ENCODE assay signal across 16 mouse cellular contexts in the genomic region with DNA sequence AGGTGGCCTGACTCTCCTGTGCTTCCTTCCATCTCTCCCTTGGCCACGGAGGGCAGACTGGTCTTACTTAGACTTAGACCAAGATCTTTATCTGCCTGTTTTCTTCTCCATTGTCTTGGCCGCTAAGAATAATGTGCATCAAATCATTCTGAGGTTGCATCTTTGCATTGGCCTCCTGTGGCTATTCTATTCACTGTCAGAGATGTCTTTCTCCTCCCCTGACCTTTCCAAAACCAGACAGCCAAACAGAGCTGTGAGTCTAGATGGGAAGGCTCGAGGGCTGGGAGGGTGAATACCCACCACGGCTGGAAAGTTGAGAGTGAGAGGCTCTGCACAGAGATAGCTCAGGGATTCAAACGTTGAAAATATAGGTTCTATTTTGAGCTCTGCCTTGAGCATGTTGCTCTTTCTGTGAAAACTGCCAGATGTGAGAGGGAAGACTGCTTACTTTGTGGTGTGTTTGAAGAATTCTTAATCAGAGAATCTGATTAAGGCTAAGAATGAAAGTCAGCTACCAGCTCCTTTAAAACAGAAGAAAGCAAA.
DNase-seq lines count a peak whose midpoint lies in the region; ATAC-seq lines count a peak whose summit lies in the region.
"Had no signal": no experiment of that assay in that cellular context is flagged by ENCODE, and none has a peak within 500 bp of the region (broad histone marks: within the 10 kb centered on the region; RNA-seq: fewer than 3 reads in every experiment).

No protein-coding gene starts in this region.

- H3K27me3 ChIP-seq in forebrain, embryonic 15.5 days: no peaks in the 10 kb centered on the region
- no peaks in the 10 kb centered on the region for H3K27me3 ChIP-seq in forebrain, embryonic 14.5 days (replicated peaks; ENCODE audit: control insufficient read depth, insufficient read depth, low read length)
- H3K27me3 ChIP-seq in heart, embryonic 13.5 days (replicated peaks): no peaks in the 10 kb centered on the region
- no peaks in the 10 kb centered on the region for H3K27me3 ChIP-seq in hindbrain, embryonic 13.5 days
- H3K27me3 ChIP-seq in hindbrain, embryonic 16.5 days (replicated peaks; ENCODE audit: control insufficient read depth, insufficient read depth, low read length): no peaks in the 10 kb centered on the region
- no peaks in the 10 kb centered on the region for H3K27me3 ChIP-seq in hindbrain, embryonic 14.5 days (ENCODE audit: control insufficient read depth, insufficient read depth, low read length)
- H3K27me3 ChIP-seq: intestine, embryonic 15.5 days; lung, embryonic 15.5 days had no signal

- no peak overlapping the region for H3K9ac ChIP-seq in forebrain, embryonic 15.5 days (replicated peaks)
- H3K9ac ChIP-seq in forebrain, embryonic 14.5 days (ENCODE audit: low read length): no peak overlapping the region
- peak overlapping the region; percentile 50 for H3K9ac ChIP-seq in heart, embryonic 13.5 days
- no peak overlapping the region for H3K9ac ChIP-seq in hindbrain, embryonic 13.5 days
- no peak overlapping the region for H3K9ac ChIP-seq in hindbrain, embryonic 16.5 days (ENCODE audit: low read depth, low read length)
- H3K9ac ChIP-seq in hindbrain, embryonic 14.5 days: no peak overlapping the region
- H3K9ac ChIP-seq: intestine, embryonic 15.5 days; liver, embryonic 14.5 days; lung, embryonic 15.5 days had no signal

- no peaks in the 10 kb centered on the region for H3K9me3 ChIP-seq in forebrain, embryonic 15.5 days
- no peaks in the 10 kb centered on the region for H3K9me3 ChIP-seq in forebrain, embryonic 14.5 days (replicated peaks; ENCODE audit: control insufficient read depth, low read length)
- H3K9me3 ChIP-seq in heart, embryonic 13.5 days: no peaks in the 10 kb centered on the region
- H3K9me3 ChIP-seq in hindbrain, embryonic 13.5 days: no peaks in the 10 kb centered on the region
- H3K9me3 ChIP-seq in hindbrain, embryonic 16.5 days (ENCODE audit: control insufficient read depth, low read length): no peaks in the 10 kb centered on the region
- H3K9me3 ChIP-seq in hindbrain, embryonic 14.5 days (ENCODE audit: control insufficient read depth, low read length): no peaks in the 10 kb centered on the region
- H3K9me3 ChIP-seq: intestine, embryonic 15.5 days; lung, embryonic 15.5 days had no signal

- H3K4me3 ChIP-seq in forebrain, embryonic 15.5 days: no peak overlapping the region
- no peak overlapping the region for H3K4me3 ChIP-seq in forebrain, embryonic 14.5 days (ENCODE audit: low read depth, low read length)
- no peak overlapping the region for H3K4me3 ChIP-seq in heart, embryonic 13.5 days
- H3K4me3 ChIP-seq in hindbrain, embryonic 13.5 days: no peak overlapping the region
- no peak overlapping the region for H3K4me3 ChIP-seq in hindbrain, embryonic 16.5 days (ENCODE audit: low read length)
- H3K4me3 ChIP-seq in hindbrain, embryonic 14.5 days (replicated peaks; ENCODE audit: low read length): no peak overlapping the region
- H3K4me3 ChIP-seq: intestine, embryonic 15.5 days; lung, embryonic 15.5 days had no signal

- DNase-seq in forebrain, embryonic 14.5 days (ENCODE audit: low spot score): no peak
- DNase-seq in heart, postnatal 4 days: no peak
- no peak for DNase-seq in hindbrain, embryonic 14.5 days (ENCODE audit: low spot score)
- DNase-seq in urinary bladder, postnatal 10 days (ENCODE audit: low spot score): no peak
- DNase-seq: adrenal gland, adult 2 months; cerebellum, adult 8-10 months; layer of hippocampus, postnatal 36 days; lung, postnatal 4 days had no signal

- no peak for ATAC-seq in forebrain, embryonic 15.5 days (replicated peaks)
- ATAC-seq in forebrain, embryonic 14.5 days: no peak
- ATAC-seq in heart, embryonic 13.5 days (ENCODE audit: extremely low read depth, insufficient number of reproducible peaks, low FRiP score, low TSS enrichment): no peak
- ATAC-seq in hindbrain, embryonic 13.5 days (ENCODE audit: low FRiP score): no peak
- ATAC-seq in hindbrain, embryonic 16.5 days: no peak
- no peak for ATAC-seq in hindbrain, embryonic 14.5 days (ENCODE audit: low FRiP score)
- ATAC-seq: intestine, embryonic 15.5 days had no signal

- peak overlapping the region; percentile 12; the same call in 1 of the 2 replicates for H3K27ac ChIP-seq in forebrain, embryonic 15.5 days (replicated peaks)
- no peak overlapping the region; the same call in 1 of the 2 replicates for H3K27ac ChIP-seq in forebrain, embryonic 14.5 days (ENCODE audit: low read depth, low read length)
- peak overlapping the region; percentile 78 for H3K27ac ChIP-seq in heart, embryonic 13.5 days (replicated peaks)
- peak overlapping the region; percentile 48 for H3K27ac ChIP-seq in hindbrain, embryonic 13.5 days
- no peak overlapping the region; the same call in 1 of the 2 replicates for H3K27ac ChIP-seq in hindbrain, embryonic 16.5 days (ENCODE audit: low read depth, low read length)
- peak overlapping the region; percentile 24; the same call in 1 of the 2 replicates for H3K27ac ChIP-seq in hindbrain, embryonic 14.5 days
- H3K27ac ChIP-seq: intestine, embryonic 15.5 days; liver, embryonic 14.5 days; lung, embryonic 15.5 days; stomach, postnatal 0 days had no signal

- H3K36me3 ChIP-seq in forebrain, embryonic 15.5 days: 0 out of 2 replicates have a peak, but pooled peaks cover 3% of the 10 kb centered on the region
- H3K36me3 ChIP-seq in forebrain, embryonic 14.5 days (ENCODE audit: control insufficient read depth, insufficient read depth, low read length): peaks cover 7% of the 10 kb centered on the region; the same call in 1 of the 2 replicates
- peaks cover 18% of the 10 kb centered on the region for H3K36me3 ChIP-seq in heart, embryonic 13.5 days
- no peaks in the 10 kb centered on the region for H3K36me3 ChIP-seq in hindbrain, embryonic 13.5 days
- no peaks in the 10 kb centered on the region for H3K36me3 ChIP-seq in hindbrain, embryonic 16.5 days (ENCODE audit: control insufficient read depth, insufficient read depth, low read length)
- 0 out of 2 replicates have a peak, but pooled peaks cover 10% of the 10 kb centered on the region for H3K36me3 ChIP-seq in hindbrain, embryonic 14.5 days (replicated peaks; ENCODE audit: control insufficient read depth, insufficient read depth)
- H3K36me3 ChIP-seq: intestine, embryonic 15.5 days; lung, embryonic 15.5 days had no signal

- H3K4me1 ChIP-seq in forebrain, embryonic 15.5 days: peaks cover 29% of the 10 kb centered on the region
- peaks cover 6% of the 10 kb centered on the region for H3K4me1 ChIP-seq in forebrain, embryonic 14.5 days (ENCODE audit: control insufficient read depth, insufficient read depth, low read length)
- H3K4me1 ChIP-seq in heart, embryonic 13.5 days: peaks cover 48% of the 10 kb centered on the region
- H3K4me1 ChIP-seq in hindbrain, embryonic 13.5 days (replicated peaks): peaks cover 51% of the 10 kb centered on the region
- H3K4me1 ChIP-seq in hindbrain, embryonic 16.5 days (ENCODE audit: control insufficient read depth, insufficient read depth, low read depth, low read length): peaks cover 11% of the 10 kb centered on the region
- peaks cover 31% of the 10 kb centered on the region; the same call in 1 of the 2 replicates for H3K4me1 ChIP-seq in hindbrain, embryonic 14.5 days (replicated peaks; ENCODE audit: control insufficient read depth, insufficient read depth, low read length)
- H3K4me1 ChIP-seq: intestine, embryonic 15.5 days had no signal

- 39% methylated on average over 5 of the region's 5 CpGs for WGBS in forebrain, embryonic 15.5 days
- WGBS in forebrain, embryonic 14.5 days: 44% methylated on average over 5 of the region's 5 CpGs
- WGBS in heart, embryonic 13.5 days: 14% methylated on average over 5 of the region's 5 CpGs
- 27% methylated on average over 5 of the region's 5 CpGs for WGBS in hindbrain, embryonic 13.5 days
- WGBS in hindbrain, embryonic 16.5 days: 26% methylated on average over 5 of the region's 5 CpGs
- 27% methylated on average over 5 of the region's 5 CpGs for WGBS in hindbrain, embryonic 14.5 days

- no peak overlapping the region for H3K4me2 ChIP-seq in forebrain, embryonic 15.5 days (replicated peaks)
- H3K4me2 ChIP-seq in forebrain, embryonic 14.5 days (ENCODE audit: low read length): no peak overlapping the region
- H3K4me2 ChIP-seq in heart, embryonic 13.5 days: peak overlapping the region; percentile 54
- H3K4me2 ChIP-seq in hindbrain, embryonic 13.5 days: no peak overlapping the region
- H3K4me2 ChIP-seq in hindbrain, embryonic 16.5 days (ENCODE audit: low read length): no peak overlapping the region
- no peak overlapping the region for H3K4me2 ChIP-seq in hindbrain, embryonic 14.5 days (replicated peaks)
- H3K4me2 ChIP-seq: intestine, embryonic 15.5 days; lung, embryonic 15.5 days had no signal

Comparison
In these comparisons a context has a peak if more than half of its experiments do, and no peak if none do; other contexts are left out.
1. H3K27ac ChIP-seq: peak in forebrain, embryonic 15.5 days (single experiment), heart, embryonic 13.5 days (single experiment), hindbrain, embryonic 13.5 days (single experiment) and hindbrain, embryonic 14.5 days (single experiment); none in forebrain, embryonic 14.5 days (single experiment) and hindbrain, embryonic 16.5 days (single experiment).